Comparison of ENCODE assay signal across 9 mouse cellular contexts in genomic region chr5:108082380-108082779, GRCm38 (mm10). TPM values are rescaled to one million over a fixed set of nuclear protein-coding genes. Genes with fewer than 3 reads are reported as not detected.
A peak's percentile ranks its signal among the peaks of the same experiment; 100 is the strongest.
DNase-seq lines count a peak whose midpoint lies in the region; ATAC-seq lines count a peak whose summit lies in the region.
"Had no signal": no experiment of that assay in that cellular context is flagged by ENCODE, and none has a peak within 500 bp of the region (broad histone marks: within the 10 kb centered on the region; RNA-seq: fewer than 3 reads in every experiment).

No protein-coding gene starts in this region.

- peak; percentile 16 for DNase-seq in hindbrain, embryonic 11.5 days (ENCODE audit: low spot score)
- DNase-seq in hindbrain, embryonic 10.5 days (ENCODE audit: low spot score): no peak
- DNase-seq in B cell, adult 2 months: peak; percentile 43 to 53
- DNase-seq in lung, postnatal 25 days (ENCODE audit: low spot score): peak; percentile 4
- DNase-seq in layer of hippocampus, adult 18-20 months (ENCODE audit: low spot score in 2 of 2): no peak
- DNase-seq in midbrain, embryonic 10.5 days (ENCODE audit: low spot score): no peak
- DNase-seq in neural tube, embryonic 10.5 days (ENCODE audit: extremely low spot score, low spot score): no peak

- H3K9me3 ChIP-seq in hindbrain, embryonic 11.5 days (ENCODE audit: control insufficient read depth, low read length): no peaks in the 10 kb centered on the region
- H3K9me3 ChIP-seq in hindbrain, embryonic 10.5 days: no peaks in the 10 kb centered on the region
- no peaks in the 10 kb centered on the region for H3K9me3 ChIP-seq in midbrain, embryonic 10.5 days (replicated peaks)
- H3K9me3 ChIP-seq: heart, embryonic 15.5 days had no signal

- H3K36me3 ChIP-seq in hindbrain, embryonic 11.5 days (ENCODE audit: control insufficient read depth, insufficient read depth, low read length): no peaks in the 10 kb centered on the region
- peaks cover 84% of the 10 kb centered on the region for H3K36me3 ChIP-seq in hindbrain, embryonic 10.5 days
- H3K36me3 ChIP-seq in midbrain, embryonic 10.5 days: peaks cover 92% of the 10 kb centered on the region

- no peak overlapping the region for H3K9ac ChIP-seq in hindbrain, embryonic 11.5 days (ENCODE audit: low read depth, low read length)
- H3K9ac ChIP-seq: heart, embryonic 15.5 days had no signal

- no peak overlapping the region for H3K27ac ChIP-seq in hindbrain, embryonic 11.5 days (ENCODE audit: low read depth, low read length)
- no peak overlapping the region for H3K27ac ChIP-seq in hindbrain, embryonic 10.5 days
- H3K27ac ChIP-seq in midbrain, embryonic 10.5 days (replicated peaks): no peak overlapping the region
- H3K27ac ChIP-seq: heart, embryonic 15.5 days had no signal

- ATAC-seq in hindbrain, embryonic 11.5 days (ENCODE audit: low FRiP score): no peak
- peak; percentile 73 for ATAC-seq in activated CD4-positive, CD25-positive, alpha-beta regulatory T cell, adult 4 months

- WGBS in hindbrain, embryonic 11.5 days: 57% methylated on average over 2 of the region's 2 CpGs
- WGBS in hindbrain, embryonic 10.5 days: 41% methylated on average over 2 of the region's 2 CpGs
- WGBS in midbrain, embryonic 10.5 days: 44% methylated on average over 2 of the region's 2 CpGs

- H3K27me3 ChIP-seq in hindbrain, embryonic 11.5 days (ENCODE audit: control insufficient read depth, insufficient read depth, low read length): no peaks in the 10 kb centered on the region
- H3K27me3 ChIP-seq in hindbrain, embryonic 10.5 days (ENCODE audit: insufficient read depth, poor library complexity, severe bottlenecking): no peaks in the 10 kb centered on the region
- no peaks in the 10 kb centered on the region for H3K27me3 ChIP-seq in midbrain, embryonic 10.5 days (ENCODE audit: low read depth, poor library complexity, severe bottlenecking)
- H3K27me3 ChIP-seq: heart, embryonic 15.5 days had no signal

- no peak overlapping the region for H3K4me2 ChIP-seq in hindbrain, embryonic 11.5 days (replicated peaks; ENCODE audit: low read depth, low read length)
- H3K4me2 ChIP-seq: heart, embryonic 15.5 days had no signal

- H3K4me1 ChIP-seq in hindbrain, embryonic 11.5 days (replicated peaks; ENCODE audit: control insufficient read depth, insufficient read depth, low read length): no peaks in the 10 kb centered on the region
- H3K4me1 ChIP-seq in hindbrain, embryonic 10.5 days (replicated peaks): no peaks in the 10 kb centered on the region
- no peaks in the 10 kb centered on the region for H3K4me1 ChIP-seq in midbrain, embryonic 10.5 days
- H3K4me1 ChIP-seq: heart, embryonic 15.5 days had no signal

- H3K4me3 ChIP-seq in hindbrain, embryonic 11.5 days (ENCODE audit: low read depth, low read length): no peak overlapping the region
- H3K4me3 ChIP-seq in hindbrain, embryonic 10.5 days: no peak overlapping the region
- no peak overlapping the region for H3K4me3 ChIP-seq in midbrain, embryonic 10.5 days
- H3K4me3 ChIP-seq: heart, embryonic 15.5 days had no signal

RNA-seq across cellular contexts. Expression of gene Mtf2, which starts 16.9 kb away (rescaled TPM):
- polyA plus RNA-seq in hindbrain, embryonic 11.5 days (2014; fragmentation: Nextera tagmentation; extraction: Ambion mirVana): 151 and 155 TPM in 2 replicates
- 120 and 161 TPM in 2 replicates for polyA plus RNA-seq in hindbrain, embryonic 10.5 days (2016; fragmentation: Nextera tagmentation; extraction: Ambion mirVana)
- polyA plus RNA-seq in activated CD4-positive, CD25-positive, alpha-beta regulatory T cell, adult 4 months (2017; shearing (Covaris generic)): 10 to 100 TPM; 48.3 to 52.9 TPM
- 10 to 100 TPM; 46.3 to 48.1 TPM for total RNA-seq in layer of hippocampus, adult 18-20 months (2021)
- polyA plus RNA-seq in midbrain, embryonic 10.5 days (2016; fragmentation: Nextera tagmentation; extraction: Ambion mirVana): 136 and 146 TPM in 2 replicates

RNA-seq across cellular contexts. Expression of gene Tmed5, which starts 50.0 kb away (rescaled TPM):
- 27.3 and 35.0 TPM in 2 replicates for polyA plus RNA-seq in hindbrain, embryonic 11.5 days (2014; fragmentation: Nextera tagmentation; extraction: Ambion mirVana)
- polyA plus RNA-seq in hindbrain, embryonic 10.5 days (2016; fragmentation: Nextera tagmentation; extraction: Ambion mirVana): 27.4 and 30.1 TPM in 2 replicates
- 100 to 1,000 TPM; 104 to 110 TPM for polyA plus RNA-seq in activated CD4-positive, CD25-positive, alpha-beta regulatory T cell, adult 4 months (2017; shearing (Covaris generic))
- total RNA-seq in layer of hippocampus, adult 18-20 months (2021): 10 to 100 TPM; 25.1 to 29.3 TPM
- 28.5 and 31.4 TPM in 2 replicates for polyA plus RNA-seq in midbrain, embryonic 10.5 days (2016; fragmentation: Nextera tagmentation; extraction: Ambion mirVana)

RNA-seq across cellular contexts. Expression of gene Ccdc18, which starts 50.3 kb away (rescaled TPM):
- polyA plus RNA-seq in hindbrain, embryonic 11.5 days (2014; fragmentation: Nextera tagmentation; extraction: Ambion mirVana): 10.9 and 12.2 TPM in 2 replicates
- 7.3 and 10.8 TPM in 2 replicates for polyA plus RNA-seq in hindbrain, embryonic 10.5 days (2016; fragmentation: Nextera tagmentation; extraction: Ambion mirVana)
- polyA plus RNA-seq in activated CD4-positive, CD25-positive, alpha-beta regulatory T cell, adult 4 months (2017; shearing (Covaris generic)): 1 to 10 TPM; 3.2 to 3.3 TPM
- total RNA-seq in layer of hippocampus, adult 18-20 months (2021): 1 to 10 TPM; 1.1 to 1.4 TPM
- polyA plus RNA-seq in midbrain, embryonic 10.5 days (2016; fragmentation: Nextera tagmentation; extraction: Ambion mirVana): 10.0 and 10.1 TPM in 2 replicates

Comparison
In these comparisons a context has a peak if more than half of its experiments do, and no peak if none do; other contexts are left out.
1. DNase-seq: peak in hindbrain, embryonic 11.5 days (single experiment), B cell, adult 2 months (2 of 2) and lung, postnatal 25 days (single experiment); none in hindbrain, embryonic 10.5 days (single experiment), layer of hippocampus, adult 18-20 months (0 of 2), midbrain, embryonic 10.5 days (single experiment) and neural tube, embryonic 10.5 days (single experiment).